ENCODE assay signal across 9 mouse cellular contexts in the genomic region with DNA sequence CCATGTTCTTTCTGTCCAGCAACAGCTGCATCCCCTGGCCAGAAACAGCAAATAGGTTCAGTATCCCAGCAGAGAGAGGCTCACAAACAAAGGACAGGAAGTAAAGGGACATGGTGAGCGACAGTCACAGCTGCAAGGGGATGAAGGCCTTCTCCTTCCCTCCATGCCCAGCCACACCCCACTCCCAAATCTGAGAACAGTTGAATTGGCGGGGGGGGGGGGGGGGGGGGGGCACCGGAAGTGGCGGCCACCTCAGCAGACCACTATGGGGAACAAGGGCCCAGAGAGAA. TPM values are rescaled to one million over a fixed set of nuclear protein-coding genes. Genes with fewer than 3 reads are reported as not detected.
A peak's percentile ranks its signal among the peaks of the same experiment; 100 is the strongest.
DNase-seq lines count a peak whose midpoint lies in the region; ATAC-seq lines count a peak whose summit lies in the region.
"Had no signal": no experiment of that assay in that cellular context is flagged by ENCODE, and none has a peak within 500 bp of the region (broad histone marks: within the 10 kb centered on the region; RNA-seq: fewer than 3 reads in every experiment).

No protein-coding gene starts in this region.

- peak overlapping the region; percentile 94 for H3K27ac ChIP-seq in heart, embryonic 13.5 days (replicated peaks)
- peak overlapping the region; percentile 82 for H3K27ac ChIP-seq in embryonic facial prominence, embryonic 10.5 days (replicated peaks)
- peak overlapping the region; percentile 51; the same call in 1 of the 2 replicates for H3K27ac ChIP-seq in hindbrain, embryonic 16.5 days (ENCODE audit: low read depth, low read length)
- no peak overlapping the region for H3K27ac ChIP-seq in midbrain, embryonic 15.5 days

- H3K27me3 ChIP-seq in heart, embryonic 13.5 days (replicated peaks), result no peaks in the 10 kb centered on the region
- H3K27me3 ChIP-seq in embryonic facial prominence, embryonic 10.5 days (replicated peaks; ENCODE audit: low read depth, poor library complexity, severe bottlenecking), result peaks cover 40% of the 10 kb centered on the region
- H3K27me3 ChIP-seq in hindbrain, embryonic 16.5 days (replicated peaks; ENCODE audit: control insufficient read depth, insufficient read depth, low read length), result peaks cover 6% of the 10 kb centered on the region; the same call in 1 of the 2 replicates
- H3K27me3 ChIP-seq in midbrain, embryonic 15.5 days (replicated peaks), result peaks cover 14% of the 10 kb centered on the region; the same call in 1 of the 2 replicates
- H3K27me3 ChIP-seq: Patski had no signal

- 0% methylated on average over 1 of the region's 4 CpGs for WGBS in heart, embryonic 13.5 days
- 9% methylated on average over 2 of the region's 4 CpGs for WGBS in embryonic facial prominence, embryonic 10.5 days
- 8% methylated on average over 1 of the region's 4 CpGs for WGBS in hindbrain, embryonic 16.5 days
- WGBS in midbrain, embryonic 15.5 days, result 29% methylated on average over 1 of the region's 4 CpGs

- no peaks in the 10 kb centered on the region for H3K9me3 ChIP-seq in heart, embryonic 13.5 days
- H3K9me3 ChIP-seq in embryonic facial prominence, embryonic 10.5 days, result no peaks in the 10 kb centered on the region
- H3K9me3 ChIP-seq in hindbrain, embryonic 16.5 days (ENCODE audit: control insufficient read depth, low read length), result no peaks in the 10 kb centered on the region
- no peaks in the 10 kb centered on the region for H3K9me3 ChIP-seq in midbrain, embryonic 15.5 days

- H3K4me2 ChIP-seq in heart, embryonic 13.5 days, result peak overlapping the region; percentile 95
- H3K4me2 ChIP-seq in hindbrain, embryonic 16.5 days (ENCODE audit: low read length), result peak overlapping the region; percentile 100
- peak overlapping the region; percentile 98 for H3K4me2 ChIP-seq in midbrain, embryonic 15.5 days

- no peak for ATAC-seq in heart, embryonic 13.5 days (ENCODE audit: extremely low read depth, insufficient number of reproducible peaks, low FRiP score, low TSS enrichment)
- no peak for ATAC-seq in hindbrain, embryonic 16.5 days
- no peak for ATAC-seq in midbrain, embryonic 15.5 days (replicated peaks)
- ATAC-seq: Patski had no signal

- peaks cover 56% of the 10 kb centered on the region for H3K4me1 ChIP-seq in heart, embryonic 13.5 days
- peaks cover 49% of the 10 kb centered on the region for H3K4me1 ChIP-seq in embryonic facial prominence, embryonic 10.5 days
- H3K4me1 ChIP-seq in hindbrain, embryonic 16.5 days (ENCODE audit: control insufficient read depth, insufficient read depth, low read depth, low read length), result peaks cover 20% of the 10 kb centered on the region
- H3K4me1 ChIP-seq in midbrain, embryonic 15.5 days, result peaks cover 18% of the 10 kb centered on the region

- H3K36me3 ChIP-seq in heart, embryonic 13.5 days, result peaks cover 16% of the 10 kb centered on the region
- no peaks in the 10 kb centered on the region for H3K36me3 ChIP-seq in embryonic facial prominence, embryonic 10.5 days (replicated peaks)
- no peaks in the 10 kb centered on the region for H3K36me3 ChIP-seq in hindbrain, embryonic 16.5 days (ENCODE audit: control insufficient read depth, insufficient read depth, low read length)
- H3K36me3 ChIP-seq in midbrain, embryonic 15.5 days (replicated peaks), result no peaks in the 10 kb centered on the region

- peak overlapping the region; percentile 95 for H3K9ac ChIP-seq in heart, embryonic 13.5 days
- peak overlapping the region; percentile 82 for H3K9ac ChIP-seq in hindbrain, embryonic 16.5 days (ENCODE audit: low read depth, low read length)
- H3K9ac ChIP-seq in midbrain, embryonic 15.5 days, result no peak overlapping the region

- no peak for DNase-seq in heart, adult 18-20 months
- peak; percentile 20 for DNase-seq in embryonic facial prominence, embryonic 10.5 days (ENCODE audit: low spot score)
- DNase-seq in layer of hippocampus, adult 9-10 months (ENCODE audit: low spot score), result no peak
- no peak for DNase-seq in thymus, postnatal 36 days
- DNase-seq in layer of hippocampus, adult 9-11 months, result no peak

- H3K4me3 ChIP-seq in heart, embryonic 13.5 days, result peak overlapping the region; percentile 88
- H3K4me3 ChIP-seq in embryonic facial prominence, embryonic 10.5 days, result peak overlapping the region; percentile 74
- H3K4me3 ChIP-seq in hindbrain, embryonic 16.5 days (ENCODE audit: low read length), result peak overlapping the region; percentile 73
- H3K4me3 ChIP-seq in midbrain, embryonic 15.5 days, result peak overlapping the region; percentile 54

RNA-seq across cellular contexts. Expression of a gene that starts 1.3 kb away (rescaled TPM):
- 315 and 354 TPM in 2 replicates for polyA plus RNA-seq in heart, embryonic 13.5 days (2015; fragmentation: Nextera tagmentation; extraction: Ambion mirVana)
- 100 to 1,000 TPM; 206 to 210 TPM for total RNA-seq in heart, adult 18-20 months (2021)
- 56.5 and 66.7 TPM in 2 replicates for polyA plus RNA-seq in embryonic facial prominence, embryonic 10.5 days (2016; fragmentation: Nextera tagmentation; extraction: Ambion mirVana)
- 72.4 and 84.0 TPM in 2 replicates for polyA plus RNA-seq in hindbrain, embryonic 16.5 days (2015; fragmentation: Nextera tagmentation; extraction: Ambion mirVana)
- 42.2 and 48.0 TPM in 2 replicates for polyA plus RNA-seq in midbrain, embryonic 15.5 days (2015; fragmentation: Nextera tagmentation; extraction: Ambion mirVana)

RNA-seq across cellular contexts. Expression of a gene that starts 46.0 kb away (rescaled TPM):
- 18.8 and 20.8 TPM in 2 replicates for polyA plus RNA-seq in heart, embryonic 13.5 days (2015; fragmentation: Nextera tagmentation; extraction: Ambion mirVana)
- total RNA-seq in heart, adult 18-20 months (2021), result 1 to 10 TPM; 5.3 to 8.3 TPM
- polyA plus RNA-seq in embryonic facial prominence, embryonic 10.5 days (2016; fragmentation: Nextera tagmentation; extraction: Ambion mirVana), result 0.47 and 0.49 TPM in 2 replicates
- polyA plus RNA-seq in hindbrain, embryonic 16.5 days (2015; fragmentation: Nextera tagmentation; extraction: Ambion mirVana), result 0.50 and 1.00 TPM in 2 replicates
- polyA plus RNA-seq in midbrain, embryonic 15.5 days (2015; fragmentation: Nextera tagmentation; extraction: Ambion mirVana), result 0.34 and 0.36 TPM in 2 replicates
- polyA plus RNA-seq: Patski had no signal
